Mouse (Mus musculus) T-helper 17 cell (primary cell): Measurements from ENCODE around the gene Nckap1.

ENCODE experiments used
- in situ Hi-C, 2 experiments: fragments of 300-600 bp; cut with MboI, MseI; formaldehyde crosslinking; loops; 1 replicate in 1 of 2; 2 replicates in 1 of 2; pipeline ENCODE4 v1.15.1; 2025; ENCODE audit warnings: high pct_unique_total_duplicates in 2 of 2

The Nckap1 gene

DNA sequence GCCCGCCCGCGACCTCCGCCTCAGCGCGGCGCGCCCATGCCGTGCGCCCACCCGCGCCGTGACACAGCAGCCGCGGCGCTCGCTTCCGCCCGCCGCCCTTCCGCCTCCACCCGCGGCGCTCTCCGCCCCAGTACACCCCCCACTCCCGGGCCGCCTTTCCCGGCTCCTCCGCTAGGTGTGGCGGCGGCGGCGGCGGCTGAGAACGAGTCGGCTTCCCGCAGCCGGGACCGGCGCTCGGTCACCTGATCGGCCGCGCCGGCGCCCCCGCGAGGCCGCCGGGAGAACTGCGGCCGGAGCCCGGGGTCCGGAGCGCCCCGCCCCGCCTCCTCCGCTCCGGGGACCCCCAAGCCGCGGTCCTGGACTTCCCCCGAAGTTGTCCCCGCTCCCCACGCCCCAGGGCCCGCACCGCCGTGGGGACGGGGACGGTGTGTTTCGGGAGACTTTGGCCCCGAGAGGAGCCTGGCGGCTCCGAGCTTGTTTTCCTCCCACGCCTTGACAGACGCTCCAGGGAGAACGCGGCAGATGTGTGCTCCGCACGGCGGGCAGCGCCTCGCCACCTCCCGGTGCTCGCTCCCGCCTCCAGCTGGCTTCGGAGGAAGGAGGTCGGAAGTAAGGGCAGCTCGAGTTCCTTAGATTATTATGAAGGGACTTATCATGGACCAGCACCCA lies at the start of gene Nckap1:
Gene Nckap1, minus strand, starts transcription at position 338 of the 669 bp plus-strand sequence.
- in situ Hi-C loops, result no loop called here

DNA sequence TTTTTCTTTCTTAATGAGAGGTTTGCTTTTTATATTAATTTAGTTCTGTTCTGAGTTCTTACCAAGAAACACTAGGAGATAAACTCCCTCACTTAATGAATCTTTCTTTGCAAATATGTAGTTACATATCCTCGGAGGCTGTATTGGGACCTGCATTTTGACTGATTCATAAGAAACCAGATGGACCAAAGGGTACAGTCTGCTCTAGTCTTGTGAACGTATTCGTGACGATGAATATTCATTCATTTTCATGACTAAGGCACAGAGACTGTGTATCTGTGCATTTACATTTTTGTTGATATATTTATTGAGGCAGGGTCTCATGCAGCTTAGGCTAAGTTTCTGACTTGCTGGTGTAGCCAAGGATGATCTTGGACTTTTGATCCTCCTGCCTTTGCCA lies 43.3 kb upstream of the Nckap1 start:
- in situ Hi-C loops, result loop anchor here in 1 of 2 experiments (25.0 kb wide), 1 partner anchor 1362 kb away; the partner anchor contains the start of gene Itga4

DNA sequence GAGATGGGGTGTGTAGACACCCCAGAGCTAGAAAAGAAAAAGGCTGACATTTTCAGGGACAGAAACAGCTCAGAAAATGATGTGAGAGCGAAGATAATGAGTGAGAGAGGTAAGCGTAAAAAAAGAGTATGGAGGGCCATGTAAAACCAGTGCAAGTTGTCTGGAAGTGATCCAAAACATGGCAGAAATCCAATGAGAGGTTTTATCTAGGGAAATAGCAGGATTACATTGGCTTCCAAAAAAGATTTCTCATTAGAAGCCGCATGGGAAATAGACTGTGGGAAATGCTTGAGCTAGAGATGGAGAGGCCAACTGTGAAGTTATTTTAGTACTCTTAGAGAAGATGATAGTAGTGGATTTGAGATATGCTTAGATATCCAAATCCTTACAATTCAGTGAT lies 40.7 kb upstream of the Nckap1 start:
- in situ Hi-C loops, result loop anchor here in 1 of 2 experiments (25.0 kb wide), 1 partner anchor 1360 kb away; the partner anchor contains the start of gene Itga4

DNA sequence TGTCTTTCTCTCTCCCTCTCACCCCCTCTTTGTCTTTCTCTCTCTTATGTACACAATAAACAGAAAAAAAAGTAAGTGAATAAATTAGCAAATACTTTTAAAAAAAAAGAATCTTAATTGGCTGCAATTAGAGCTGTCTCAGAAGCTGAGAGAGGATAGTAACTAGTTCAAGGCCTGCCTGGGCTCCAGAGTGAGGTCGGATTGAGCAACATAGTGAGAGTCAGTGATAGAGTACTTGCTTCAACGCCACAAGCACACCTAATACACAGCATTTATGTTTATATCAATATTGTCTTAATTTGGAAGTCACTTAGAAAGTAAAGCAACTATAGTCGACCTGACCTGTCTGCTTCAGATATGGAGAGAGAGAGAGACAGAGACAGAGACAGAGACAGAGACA lies 37.8 kb upstream of the Nckap1 start:
- in situ Hi-C loops, result loop anchor here in 1 of 2 experiments (25.0 kb wide), 1 partner anchor 1357 kb away; the partner anchor contains the start of gene Itga4

DNA sequence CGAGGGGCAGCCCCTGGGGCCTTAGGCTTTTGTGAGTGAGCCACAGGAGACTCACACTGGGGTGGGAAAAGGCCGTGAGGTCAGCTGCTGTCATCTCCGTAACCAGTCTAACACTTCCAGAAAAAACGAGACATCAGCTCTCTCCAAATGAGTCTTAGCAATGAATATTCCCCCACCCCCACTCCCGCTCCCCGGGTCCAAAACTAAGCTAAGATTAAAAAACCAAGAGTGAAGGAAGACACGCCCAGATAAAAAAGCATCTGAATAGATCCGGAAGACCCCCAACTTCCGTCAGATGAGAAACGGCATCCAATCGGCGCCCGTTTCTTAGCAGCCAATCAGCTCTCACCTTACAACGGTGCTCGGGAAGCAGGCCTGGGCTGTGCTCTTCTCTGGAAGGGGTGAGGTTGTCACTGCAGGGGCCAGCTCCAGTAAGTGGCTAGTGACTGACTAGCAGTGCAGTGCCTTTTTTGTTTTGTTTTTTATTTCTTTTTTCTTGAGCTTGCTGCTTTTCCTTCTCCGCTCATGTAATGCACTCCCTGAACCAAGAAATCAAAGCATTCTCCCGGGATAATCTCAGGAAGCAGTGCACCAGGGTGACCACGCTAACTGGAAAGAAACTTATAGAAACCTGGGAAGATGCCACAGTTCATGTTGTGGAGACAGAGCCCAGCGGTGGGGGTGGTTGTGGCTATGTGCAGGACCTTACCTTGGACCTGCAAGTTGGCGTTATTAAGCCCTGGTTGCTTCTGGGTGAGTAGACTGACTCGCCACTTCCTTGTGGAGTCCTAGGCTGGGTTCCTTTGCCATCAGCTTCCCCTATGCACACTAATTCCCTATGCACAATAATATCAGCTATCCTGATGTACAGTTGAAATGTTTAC lies 35.9 kb upstream of the Nckap1 start, which contains the start of the genes Dusp19 and Nup35:
Gene Dusp19, plus strand, starts transcription at position 192 of the 884 bp plus-strand sequence.
Gene Nup35, plus strand, starts transcription at position 383 of the 884 bp plus-strand sequence.
- in situ Hi-C loops, result loop anchor here in 1 of 2 experiments (25.0 kb wide), 1 partner anchor 1355 kb away; the partner anchor contains the start of gene Itga4

DNA sequence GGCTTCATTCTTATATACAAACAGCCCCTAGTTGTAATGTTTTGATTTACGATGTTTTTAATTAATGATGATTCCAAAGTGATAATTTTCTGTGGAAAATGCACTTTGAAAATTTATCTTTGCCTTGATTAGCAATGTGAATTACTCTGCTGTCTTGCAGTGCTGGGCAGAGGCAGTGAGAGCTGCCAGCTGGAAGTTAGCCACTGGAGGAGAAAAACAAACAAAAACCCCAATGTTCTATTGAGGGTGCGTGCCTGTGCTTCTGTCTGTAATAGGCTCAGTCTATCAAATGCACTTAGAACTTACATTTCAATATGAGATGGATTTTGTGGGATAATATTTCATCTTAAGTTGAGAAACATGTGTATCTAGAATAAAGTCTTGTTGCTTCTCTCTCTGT lies 31.6 kb upstream of the Nckap1 start:
- in situ Hi-C loops, result loop anchor here in 1 of 2 experiments (25.0 kb wide), 1 partner anchor 1350 kb away; the partner anchor contains the start of gene Itga4

DNA sequence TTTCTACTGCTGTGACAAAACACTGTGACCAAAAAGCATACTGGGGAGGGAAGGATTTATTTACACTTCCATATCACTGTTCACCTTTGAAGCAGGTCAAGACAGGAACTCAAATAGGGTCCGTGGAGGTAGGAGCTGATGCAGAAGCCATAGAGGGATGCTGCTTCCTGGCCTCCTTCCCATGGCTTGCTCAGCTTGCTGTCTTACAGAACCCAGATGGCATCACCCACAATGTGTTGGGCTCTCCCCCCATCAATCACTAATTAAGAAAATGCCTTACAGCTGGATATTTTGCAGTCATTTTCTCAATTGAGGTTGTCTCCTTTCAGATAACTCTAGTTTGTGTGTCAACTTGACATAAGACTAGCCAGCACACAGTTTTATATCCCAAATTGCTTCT lies 31.1 kb upstream of the Nckap1 start:
- in situ Hi-C loops, result loop anchor here in 1 of 2 experiments (25.0 kb wide), 1 partner anchor 1350 kb away; the partner anchor contains the start of gene Itga4

DNA sequence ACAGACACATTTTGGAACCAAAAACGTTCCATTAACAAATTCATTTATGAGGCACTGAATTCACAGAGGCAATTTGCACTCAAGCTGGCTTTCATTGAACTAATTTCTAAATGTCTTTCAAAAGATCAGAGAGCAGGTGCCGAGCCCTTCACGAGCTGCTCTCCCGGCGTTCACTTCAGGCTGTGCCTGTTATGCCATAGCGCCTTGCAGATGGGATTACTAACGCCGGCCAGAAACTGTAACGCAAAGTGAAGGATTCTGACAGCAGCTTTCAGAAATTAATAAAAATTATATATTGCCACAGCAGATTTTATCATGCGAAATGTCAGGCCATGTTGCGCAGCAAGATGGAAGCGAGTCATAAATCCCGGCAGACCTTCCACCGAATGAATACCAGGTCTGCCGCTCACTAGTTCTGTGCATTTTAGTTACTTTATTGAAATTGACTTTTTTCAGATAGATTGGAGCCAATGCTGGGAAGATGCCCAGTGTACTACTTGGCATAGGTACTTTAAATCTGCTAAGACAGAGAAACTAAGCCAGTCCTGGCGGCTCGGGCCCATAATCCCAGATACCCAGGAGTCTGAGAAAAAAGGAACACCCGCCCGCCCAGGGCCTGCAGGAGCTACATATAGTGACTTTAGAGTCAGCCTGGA lies 22.7 kb upstream of the Nckap1 start:
- in situ Hi-C loops, result loop anchor here in 1 of 2 experiments (25.0 kb wide), 1 partner anchor 1342 kb away; the partner anchor contains the start of gene Itga4

DNA sequence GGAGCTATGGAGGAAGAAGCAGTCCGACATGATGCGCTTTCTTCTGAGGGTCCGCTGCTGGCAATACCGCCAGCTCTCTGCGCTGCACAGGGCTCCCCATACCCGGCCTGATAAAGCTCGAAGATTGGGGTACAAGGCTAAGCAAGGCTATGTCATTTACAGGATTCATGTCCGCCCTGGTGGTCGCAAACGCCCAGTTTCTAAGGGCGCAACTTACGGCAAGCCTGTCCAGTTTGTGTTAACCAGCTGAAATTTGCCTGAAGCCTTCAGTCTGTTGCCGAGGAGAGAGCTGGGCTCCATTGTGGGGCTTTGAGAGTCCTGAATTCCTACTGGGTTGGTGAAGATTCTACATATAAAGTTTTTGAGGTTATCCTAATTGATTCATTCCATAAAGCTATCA lies 21.6 kb upstream of the Nckap1 start:
- in situ Hi-C loops, result loop anchor here in 1 of 2 experiments (25.0 kb wide), 1 partner anchor 1340 kb away; the partner anchor contains the start of gene Itga4

DNA sequence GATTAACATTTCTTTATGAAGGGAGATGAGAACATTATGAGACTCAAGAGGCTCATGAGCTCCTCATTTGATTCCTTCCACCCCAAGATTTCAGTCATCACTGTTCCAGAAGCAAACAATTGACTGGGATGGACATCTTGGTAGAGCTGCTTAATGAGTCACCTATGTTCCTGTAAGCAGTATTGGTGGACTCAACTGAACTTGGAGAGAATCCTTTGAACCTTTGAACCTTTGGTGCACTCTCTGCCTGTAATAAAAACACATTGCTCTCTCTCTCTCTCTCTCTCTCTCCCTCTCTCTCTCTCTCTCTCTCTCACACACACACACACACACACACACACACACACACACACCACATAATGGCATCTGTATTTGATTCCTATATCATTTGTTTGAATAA lies 19.4 kb upstream of the Nckap1 start:
- in situ Hi-C loops, result loop anchor here in 1 of 2 experiments (25.0 kb wide), 1 partner anchor 1338 kb away; the partner anchor contains the start of gene Itga4

DNA sequence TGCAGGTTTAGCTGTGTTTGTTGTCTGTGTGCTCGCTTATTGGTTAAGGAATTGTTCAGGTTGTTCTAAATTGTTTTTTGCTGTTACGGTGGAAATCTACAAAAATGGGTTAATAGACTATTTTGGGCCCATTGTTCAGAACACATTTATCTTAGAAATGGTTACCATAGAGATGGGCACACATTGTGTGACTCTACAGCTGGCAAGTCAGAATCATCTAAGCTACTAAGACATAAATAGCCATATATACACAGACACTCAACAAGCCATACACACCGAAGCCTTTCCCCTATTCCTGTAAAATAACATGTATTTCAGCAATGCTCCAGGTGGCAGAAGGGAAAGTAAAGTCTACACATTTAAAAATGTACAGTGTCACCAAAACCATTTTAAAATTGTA lies 18.7 kb upstream of the Nckap1 start:
- in situ Hi-C loops, result loop anchor here in 1 of 2 experiments (25.0 kb wide), 1 partner anchor 1338 kb away; the partner anchor contains the start of gene Itga4

DNA sequence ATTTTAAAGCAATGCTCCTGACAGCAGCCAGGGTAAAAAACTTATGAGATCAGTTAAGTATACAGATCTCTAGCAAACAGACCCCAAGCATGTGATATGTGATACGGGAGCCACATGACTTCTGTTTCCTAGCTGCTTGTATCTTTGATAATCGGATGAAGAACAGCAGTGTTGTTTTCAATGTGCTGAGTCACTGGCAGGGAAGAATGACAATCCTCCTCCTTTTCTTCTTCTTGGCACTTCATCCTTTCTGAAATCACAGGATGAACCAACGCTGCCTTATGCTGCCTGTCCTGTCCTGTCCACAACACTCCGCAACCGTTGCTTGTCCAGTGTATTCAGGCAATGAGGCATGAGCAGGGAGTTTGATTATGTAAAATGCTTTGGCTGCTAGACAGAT lies 15.8 kb upstream of the Nckap1 start:
- in situ Hi-C loops, result no loop called here

DNA sequence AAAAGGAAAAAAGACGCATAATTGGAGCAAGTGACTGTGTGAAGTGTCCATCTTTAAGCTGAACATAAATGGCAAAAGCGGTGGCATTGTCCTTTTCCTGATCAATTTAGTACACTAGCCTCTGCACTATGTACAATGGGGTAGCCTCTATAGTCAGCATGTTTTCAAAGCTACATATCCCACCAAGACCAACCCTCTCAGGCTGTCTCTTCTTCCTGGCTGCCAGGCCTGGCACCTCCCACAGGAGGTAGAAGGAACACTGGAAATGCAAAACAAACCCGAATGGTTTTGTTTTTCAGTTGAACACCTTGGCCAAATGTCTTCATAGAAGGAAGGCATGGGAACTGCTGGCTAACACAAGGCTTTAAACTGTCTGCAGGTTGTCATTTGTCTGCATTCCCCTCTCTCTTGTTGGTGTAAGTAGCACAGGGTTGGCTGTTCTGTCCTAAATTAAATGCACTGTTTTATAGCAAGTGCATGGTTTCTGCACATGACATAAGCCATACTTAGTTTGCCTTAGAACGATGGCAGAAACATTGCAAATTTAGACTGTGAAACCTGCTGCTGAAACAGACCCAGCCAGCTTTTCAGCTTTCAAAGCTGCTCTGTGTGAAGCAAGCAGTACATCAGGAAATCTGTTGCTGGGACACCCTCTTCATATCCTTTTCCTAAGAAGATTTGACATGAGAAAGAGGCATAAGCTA lies 13.2 kb upstream of the Nckap1 start:
- in situ Hi-C loops, result no loop called here

DNA sequence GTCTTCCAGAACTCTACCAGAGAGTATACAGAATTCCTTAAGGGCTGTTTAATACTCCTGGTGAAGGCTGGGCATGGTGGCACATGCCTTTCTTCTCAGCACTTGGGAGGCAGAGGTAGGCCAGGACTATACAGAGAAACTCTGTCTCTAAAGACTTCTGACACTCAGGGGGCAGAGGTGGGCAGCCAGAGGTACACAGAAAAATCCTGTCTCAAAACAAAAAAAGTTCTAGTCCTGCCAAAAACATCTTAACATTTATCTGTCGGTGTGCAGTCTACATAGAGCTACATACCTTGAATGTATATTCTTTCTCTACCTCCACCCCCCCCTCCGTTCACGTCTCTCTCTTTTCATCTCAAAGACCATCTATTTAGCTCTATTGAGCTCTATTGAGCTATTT lies 1.2 kb upstream of the Nckap1 start:
- in situ Hi-C loops, result no loop called here

DNA sequence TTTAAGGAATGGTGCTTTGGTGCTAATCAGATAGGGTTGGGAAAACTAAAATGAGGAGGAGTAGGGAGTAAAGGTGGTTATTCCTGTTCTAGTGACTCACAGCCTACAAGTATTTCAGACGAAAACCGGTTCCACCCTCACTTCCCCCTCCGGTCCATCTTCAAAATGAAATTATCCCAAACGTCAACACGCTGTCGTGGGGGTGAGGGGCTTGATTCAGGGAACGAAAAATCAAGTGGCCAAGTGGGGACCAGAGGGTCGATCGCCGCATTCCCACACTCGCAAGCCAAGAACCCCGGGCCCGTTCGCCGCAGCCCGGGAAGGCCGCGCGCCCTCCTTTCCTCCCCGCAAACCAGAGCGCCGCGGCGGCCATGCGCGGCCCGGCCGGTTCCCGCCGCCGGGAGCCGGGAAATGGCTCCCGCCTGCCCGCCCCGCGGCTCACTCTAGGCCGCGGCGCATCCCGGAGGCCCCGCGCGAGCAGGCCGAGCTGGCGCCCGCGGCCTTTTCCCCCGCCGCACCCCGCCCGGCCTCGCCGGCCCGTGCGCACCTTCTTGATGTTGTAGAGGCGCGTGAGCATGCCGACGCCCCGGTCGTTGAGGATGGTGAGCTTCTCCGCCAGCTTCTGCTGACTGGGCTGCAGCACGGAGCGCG lies 744 bp downstream of the Nckap1 start:
- in situ Hi-C loops, result no loop called here

DNA sequence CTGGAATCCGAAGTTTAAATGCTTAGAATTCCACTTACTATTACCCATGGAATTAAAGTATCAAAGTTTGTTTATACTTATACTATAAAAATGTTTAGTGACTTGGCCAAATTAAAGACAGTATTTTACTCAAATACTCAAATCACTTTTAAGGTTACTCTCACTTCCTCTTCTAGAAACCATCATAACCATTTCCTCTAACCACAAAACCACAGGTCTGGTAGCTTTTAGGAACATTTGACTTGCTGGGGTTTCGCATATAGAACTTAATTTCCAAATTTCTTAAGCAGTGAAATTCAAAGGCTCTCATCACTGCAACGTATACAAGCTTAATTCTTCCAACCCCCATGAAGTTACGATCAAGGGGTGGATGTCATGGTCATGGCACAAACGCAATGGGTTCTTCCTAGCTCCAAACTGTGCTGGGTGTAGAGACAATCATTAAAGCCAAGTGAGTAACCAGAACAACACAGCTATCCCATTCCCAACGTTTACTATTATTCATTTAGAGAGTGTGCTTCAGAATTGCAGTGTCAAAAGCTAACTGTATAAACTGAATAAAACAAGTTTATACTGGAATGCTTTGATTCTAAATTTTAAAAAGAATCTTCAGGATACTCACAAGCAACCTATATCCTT lies 1.8 kb downstream of the Nckap1 start:
- in situ Hi-C loops, result loop anchor here in 1 of 2 experiments (10.0 kb wide), 1 partner anchor 55 kb away; no protein-coding TSS in a partner anchor

DNA sequence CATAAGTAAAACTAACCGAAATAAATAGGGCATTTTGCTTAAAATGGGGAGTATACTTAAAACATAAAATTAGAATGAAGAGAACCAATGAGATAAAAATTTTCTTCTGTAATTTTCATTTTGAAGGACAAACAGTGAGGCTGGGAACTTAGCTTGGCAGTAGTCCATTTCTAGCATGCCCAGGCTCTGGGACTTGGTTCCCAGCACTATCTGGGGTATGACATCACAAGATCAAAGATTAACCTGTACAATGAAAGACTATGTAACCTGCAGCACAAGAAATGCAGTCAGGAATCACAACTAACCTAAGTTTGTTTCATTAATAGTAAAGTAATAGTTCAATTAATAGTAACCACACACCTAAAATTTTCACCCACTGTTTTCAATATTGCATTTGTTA lies 3.9 kb downstream of the Nckap1 start:
- in situ Hi-C loops, result loop anchor here in 1 of 2 experiments (10.0 kb wide), 1 partner anchor 58 kb away; no protein-coding TSS in a partner anchor

DNA sequence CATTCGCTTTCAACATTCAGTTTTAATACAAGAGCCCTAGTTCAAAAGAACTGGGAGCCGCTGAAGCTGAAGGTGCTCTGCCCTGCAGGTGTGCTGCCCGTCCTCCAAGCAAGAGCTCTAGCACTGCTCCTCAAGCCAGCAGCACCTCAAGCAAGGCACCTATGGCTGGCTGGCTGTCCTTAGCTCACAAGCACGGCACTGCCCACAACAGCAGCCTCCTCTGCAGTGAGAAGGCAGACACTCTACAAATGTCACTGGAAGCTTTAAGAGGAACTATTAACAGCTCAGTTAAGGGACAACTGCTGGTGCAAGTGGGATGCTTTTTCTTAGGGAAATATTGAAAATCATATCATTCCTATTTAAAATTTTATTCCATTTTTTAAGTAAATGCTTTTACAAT lies 10.5 kb downstream of the Nckap1 start:
- in situ Hi-C loops, result loop anchor here (5.0 to 10.0 kb wide), 2 partner anchors 64 to 67 kb away; no protein-coding TSS in a partner anchor

DNA sequence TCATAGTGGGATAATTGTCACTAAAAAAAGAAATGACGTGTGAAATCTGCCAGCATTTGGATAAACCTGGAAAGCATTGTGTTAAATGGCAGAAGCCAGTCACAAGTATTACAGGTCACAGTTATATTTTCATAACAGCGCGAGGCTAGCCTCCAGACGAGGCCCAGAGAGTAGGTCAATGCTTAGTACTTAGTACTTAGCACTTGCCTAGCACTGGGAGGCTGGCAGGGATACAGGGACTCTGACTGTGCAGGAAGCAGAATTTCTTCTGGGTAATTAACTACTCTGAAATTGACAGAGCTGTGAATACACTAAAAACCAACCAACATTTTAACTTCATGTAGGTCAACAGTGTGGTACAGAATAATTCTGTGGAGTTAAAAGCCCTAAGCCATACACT lies 13.8 kb downstream of the Nckap1 start:
- in situ Hi-C loops, result no loop called here
